Mouse (Mus musculus): ENCODE measurements around the gene Desi1.
A peak's percentile ranks its signal among the peaks of the same experiment; 100 is the strongest.

The Desi1 gene

GRCm38 (mm10) chr15:82033762-82034161, at the start of gene Desi1:
Gene Desi1, minus strand, starts transcription at chr15:82033862.
- no peak for DNase-seq (ENCODE audit: low read depth, low spot score)

GRCm38 (mm10) chr15:82081161-82081560, 47.5 kb upstream of the Desi1 start:
- no peak for DNase-seq (ENCODE audit: low read depth, low spot score)

GRCm38 (mm10) chr15:82079883-82080282, 46.2 kb upstream of the Desi1 start:
- DNase-seq (ENCODE audit: low read depth, low spot score), result no peak

GRCm38 (mm10) chr15:82073490-82073889, 39.8 kb upstream of the Desi1 start:
- no peak for DNase-seq (ENCODE audit: low read depth, low spot score)

GRCm38 (mm10) chr15:82071816-82072469, 38.3 kb upstream of the Desi1 start:
- DNase-seq (ENCODE audit: low read depth, low spot score), result no peak

- DNase-seq (ENCODE audit: low read depth, low spot score), result no peak
These were observed 36.2 kb upstream of the Desi1 start, which contains the start of gene Mei1 for GRCm38 (mm10) chr15:82069898-82070297. Gene Mei1, plus strand, starts transcription at chr15:82069996.

GRCm38 (mm10) chr15:82065511-82065910, 31.8 kb upstream of the Desi1 start:
- peak; percentile 59 for DNase-seq (ENCODE audit: low read depth, low spot score)

GRCm38 (mm10) chr15:82063909-82064308, 30.2 kb upstream of the Desi1 start:
- no peak for DNase-seq (ENCODE audit: low read depth, low spot score)

- DNase-seq (ENCODE audit: low read depth, low spot score), result no peak
These were observed 25.1 kb upstream of the Desi1 start, which contains the start of gene 4930407I10Rik for GRCm38 (mm10) chr15:82058719-82059201. Gene 4930407I10Rik, plus strand, starts transcription at chr15:82059151.

GRCm38 (mm10) chr15:82052544-82052943, 18.9 kb upstream of the Desi1 start:
- DNase-seq (ENCODE audit: low read depth, low spot score), result no peak

GRCm38 (mm10) chr15:82047080-82047883, 13.6 kb upstream of the Desi1 start, which contains the start of gene Snu13:
Gene Snu13, minus strand, starts transcription at chr15:82047598.
- peak; percentile 73 for DNase-seq (ENCODE audit: low read depth, low spot score)

- no peak for DNase-seq (ENCODE audit: low read depth, low spot score)
These were observed 12.7 kb upstream of the Desi1 start for GRCm38 (mm10) chr15:82046246-82046891.

GRCm38 (mm10) chr15:82044166-82044784, 10.6 kb upstream of the Desi1 start:
- no peak for DNase-seq (ENCODE audit: low read depth, low spot score)

- peak; percentile 29 for DNase-seq (ENCODE audit: low read depth, low spot score)
These were observed 7.0 kb upstream of the Desi1 start for GRCm38 (mm10) chr15:82040650-82041049.

- DNase-seq (ENCODE audit: low read depth, low spot score), result no peak
These were observed 2.4 kb upstream of the Desi1 start for GRCm38 (mm10) chr15:82035904-82036689.

GRCm38 (mm10) chr15:82032386-82032785, 1.3 kb downstream of the Desi1 start:
- no peak for DNase-seq (ENCODE audit: low read depth, low spot score)

GRCm38 (mm10) chr15:82027726-82028125, 5.9 kb downstream of the Desi1 start:
- DNase-seq (ENCODE audit: low read depth, low spot score), result no peak

GRCm38 (mm10) chr15:82027276-82027675, 6.4 kb downstream of the Desi1 start:
- no peak for DNase-seq (ENCODE audit: low read depth, low spot score)

- no peak for DNase-seq (ENCODE audit: low read depth, low spot score)
These were observed 9.6 kb downstream of the Desi1 start for GRCm38 (mm10) chr15:82023965-82024635.

GRCm38 (mm10) chr15:82022535-82023088, 11.1 kb downstream of the Desi1 start:
- no peak for DNase-seq (ENCODE audit: low read depth, low spot score)

Data from c-Kit-negative CD71-positive TER-119-positive erythroid progenitor cells, embryonic 14.5 days (primary cell).